Mouse (Mus musculus): ENCODE measurements around the gene Inhbe. TPM values are rescaled to one million over a fixed set of nuclear protein-coding genes. Genes with fewer than 3 reads are reported as not detected.

Gene Inhbe
- total and polyA plus RNA-seq, 3 experiments: 0.01 TPM; not detected in 2

DNA sequence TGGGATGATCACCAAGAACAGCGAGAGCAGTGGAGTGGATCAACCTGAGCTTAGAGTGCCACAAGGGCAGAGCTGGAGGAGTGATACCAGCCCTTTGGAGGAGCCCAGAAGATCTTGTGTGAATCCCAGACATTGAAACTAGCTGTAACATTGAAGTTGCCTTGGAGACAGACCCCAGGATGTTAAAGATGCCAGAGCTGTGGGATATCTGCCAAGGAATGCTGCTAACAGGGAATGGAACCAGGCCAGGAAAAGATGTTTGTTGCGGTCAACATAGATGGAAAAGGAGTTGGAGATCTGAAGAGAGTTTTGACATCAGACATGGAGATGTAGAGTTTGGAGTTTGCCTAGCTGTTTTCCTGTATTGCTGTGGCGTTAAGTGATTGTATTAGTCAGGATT lies 8.0 kb downstream of the Inhbe start:
- no peak for DNase-seq

DNA sequence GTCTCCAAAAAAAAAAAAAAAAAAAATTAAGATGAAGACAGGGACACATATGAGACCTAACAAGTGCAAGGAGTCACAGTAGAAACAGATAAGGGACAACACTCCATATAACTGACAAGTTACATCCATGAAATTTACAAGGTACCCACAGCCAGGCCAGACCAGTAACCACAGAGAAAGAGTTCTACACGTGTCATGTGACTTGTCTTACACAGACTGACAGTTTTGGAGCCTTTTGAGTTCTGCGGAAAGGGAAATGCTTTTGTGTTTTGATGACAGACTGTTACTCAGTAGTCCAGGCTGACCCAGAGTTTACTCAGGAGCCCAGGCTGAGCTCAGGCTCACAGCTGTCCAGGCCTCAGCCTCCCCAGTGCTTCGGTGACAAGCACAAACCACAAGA lies 11.2 kb downstream of the Inhbe start:
- no peak for DNase-seq

DNA sequence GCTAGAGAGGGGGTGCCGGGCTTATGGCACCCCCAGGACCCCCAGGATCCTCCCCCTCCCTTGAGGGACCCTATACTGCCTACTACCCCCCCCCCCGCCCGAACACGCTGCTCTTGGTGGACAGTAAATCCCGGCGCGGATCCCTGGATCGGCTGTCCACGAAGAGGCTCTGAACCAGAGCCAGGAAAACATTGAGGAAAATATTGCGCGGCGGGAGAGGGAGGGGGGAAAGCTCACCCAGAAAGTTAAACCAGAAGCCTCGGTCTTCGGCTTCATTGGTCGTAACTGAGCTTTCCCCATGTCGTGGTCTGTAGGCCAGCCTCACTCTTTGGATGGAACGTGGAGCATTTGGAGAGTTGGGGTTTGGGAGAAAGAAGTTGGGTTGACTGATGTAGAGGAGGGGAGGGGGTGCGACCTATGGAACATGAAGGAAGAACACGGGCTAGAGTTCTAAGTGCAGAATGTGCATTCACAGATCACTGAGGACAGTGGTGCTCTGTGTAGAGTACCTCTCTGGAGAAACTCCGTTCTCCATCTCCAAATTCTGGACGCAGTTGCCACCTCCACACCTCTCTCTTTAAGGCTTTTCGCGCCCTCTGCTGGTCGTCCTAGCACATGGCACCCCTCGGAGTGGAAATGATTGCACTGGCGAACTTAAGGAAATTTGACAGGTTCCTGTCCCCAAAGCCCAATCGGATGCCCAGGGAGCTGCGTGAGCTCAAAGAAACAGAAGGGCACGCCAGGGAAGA lies 12.1 kb downstream of the Inhbe start, which contains the start of gene Gli1:
Gene Gli1 (minus strand): TSS at position 84 of the 749 bp plus-strand sequence.
- peak; percentile 86 for DNase-seq

DNA sequence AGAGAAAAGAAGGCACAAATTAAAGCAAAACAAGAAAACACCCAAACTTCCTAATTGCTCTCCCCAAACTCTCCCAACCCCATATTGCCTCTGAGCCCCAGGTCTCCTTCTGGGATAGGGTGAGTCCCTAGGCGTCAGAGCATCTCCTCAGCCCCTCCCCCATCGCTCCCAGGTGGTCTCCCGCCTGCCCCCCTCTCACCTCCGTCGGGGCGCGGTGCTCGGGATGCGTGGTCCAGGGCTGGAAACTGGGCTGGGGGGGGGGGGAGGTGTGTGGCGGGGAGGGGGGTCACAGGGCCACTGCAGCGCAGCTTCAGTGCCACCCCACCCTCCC lies 12.9 kb downstream of the Inhbe start:
- no peak for DNase-seq

DNA sequence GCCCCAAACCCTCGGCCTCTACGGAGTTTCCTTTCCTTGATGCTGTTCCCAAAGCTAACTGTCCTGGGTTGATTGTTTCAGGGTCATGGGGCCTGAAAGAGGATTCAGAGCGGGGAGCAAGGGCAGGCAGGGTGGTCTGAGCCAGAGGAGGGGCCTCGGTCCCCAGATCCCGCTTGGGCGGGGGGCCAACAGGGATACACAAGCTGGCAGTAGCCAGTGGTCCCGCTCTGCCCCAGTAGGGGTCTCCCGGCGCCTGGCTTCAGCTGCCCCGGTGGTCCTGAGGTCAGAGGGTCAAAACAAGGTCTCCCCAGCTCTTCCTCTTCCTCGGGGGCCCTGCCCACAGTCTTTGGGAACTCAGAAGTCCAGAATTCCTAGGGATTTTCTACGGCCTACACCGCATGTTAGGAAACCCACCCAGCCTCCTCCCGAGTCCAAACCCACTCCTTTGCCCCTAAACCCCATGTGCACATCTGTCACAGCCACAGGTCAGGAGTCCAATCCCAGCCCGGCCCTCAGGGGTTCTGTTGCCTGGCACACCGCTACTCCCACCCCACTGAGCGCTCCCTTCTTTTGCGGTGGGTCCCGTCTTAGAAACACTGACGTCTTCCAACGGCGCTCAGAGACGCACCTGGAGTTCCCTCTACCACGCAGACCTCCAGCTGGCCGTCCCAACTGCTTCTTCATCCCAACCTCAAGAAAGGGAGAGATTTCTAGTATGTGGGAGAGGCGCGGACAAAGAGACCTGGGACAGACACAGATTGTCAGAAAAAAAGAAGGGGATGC lies 13.4 kb downstream of the Inhbe start:
- DNase-seq: no peak

DNA sequence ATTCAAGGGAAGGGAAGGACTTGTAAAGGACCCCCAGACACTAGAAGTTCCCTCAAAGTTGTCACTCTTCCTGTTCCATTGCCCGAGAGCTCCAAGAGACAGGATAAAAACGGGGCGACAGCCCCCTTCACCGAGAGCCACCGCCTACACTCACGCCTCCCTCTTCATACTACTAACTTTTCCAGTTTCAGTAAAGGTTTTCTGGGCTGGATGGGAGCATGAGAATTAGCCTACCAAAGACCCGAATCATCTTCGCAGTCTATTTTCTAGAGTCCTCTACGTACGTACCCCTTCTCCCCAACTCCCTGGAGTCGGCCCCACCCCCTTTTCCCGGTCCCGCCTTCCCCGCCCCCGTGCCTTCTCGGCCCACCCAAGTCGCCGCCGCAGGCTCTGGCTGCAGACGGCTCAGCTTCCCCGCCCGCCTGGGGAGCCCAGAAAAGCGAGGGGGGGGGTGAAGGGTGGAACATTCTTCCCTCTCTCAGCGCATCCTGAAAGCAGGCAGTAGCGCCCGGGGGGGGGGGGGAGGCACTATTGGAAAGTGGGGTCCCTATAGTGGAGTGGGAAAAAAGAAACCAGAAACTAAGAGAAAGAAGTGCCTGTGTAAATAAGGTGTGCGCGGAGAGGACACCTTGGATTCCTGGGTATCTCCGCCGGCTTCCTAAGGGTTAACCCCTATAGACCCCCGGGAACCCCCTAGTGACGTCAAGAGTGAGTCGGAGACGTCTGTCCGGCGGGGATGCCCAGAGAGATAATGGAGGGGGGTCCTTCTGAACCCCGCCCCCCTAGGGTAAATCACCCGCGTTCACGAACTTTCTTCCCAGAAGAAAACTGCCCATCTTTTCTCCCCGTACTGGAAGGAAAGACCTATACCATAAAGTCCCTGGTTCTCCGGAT lies 14.3 kb downstream of the Inhbe start:
- DNase-seq: peak; percentile 63

DNA sequence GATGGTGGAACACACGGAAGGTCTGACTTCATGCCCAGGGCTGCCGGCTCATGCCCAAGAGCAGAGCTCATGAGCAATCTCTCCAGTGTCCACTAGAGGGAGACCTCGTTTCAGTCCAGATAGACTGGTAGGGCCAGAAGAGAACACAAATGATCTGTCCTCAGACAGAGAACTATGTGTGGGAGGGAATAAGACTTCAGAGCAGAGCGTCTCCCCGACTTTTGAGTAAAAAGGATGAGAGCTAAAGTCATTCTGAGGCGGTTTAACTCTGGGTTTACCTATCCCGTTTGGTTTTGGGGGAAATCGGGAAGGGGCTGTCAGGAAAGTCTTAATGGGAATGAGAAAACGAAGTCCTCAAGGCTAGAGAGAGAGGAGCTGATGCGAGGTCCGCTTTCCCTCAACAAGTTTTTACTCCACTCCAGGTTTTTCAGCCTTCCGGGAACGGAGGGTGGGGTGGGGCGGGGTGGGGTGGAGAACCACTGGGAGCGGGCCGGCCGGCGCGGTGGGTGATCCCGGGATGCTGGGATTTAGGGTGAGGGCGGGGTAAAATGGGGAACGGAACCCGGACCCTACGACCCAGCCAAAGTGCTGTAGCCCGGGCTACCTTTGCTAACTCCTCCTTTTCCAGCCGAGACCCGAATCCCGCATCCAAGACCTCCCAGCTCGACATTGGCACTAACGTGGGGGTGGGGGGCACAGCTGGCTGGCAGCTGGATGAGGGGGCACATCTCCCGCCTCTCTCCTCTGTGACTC lies 15.1 kb downstream of the Inhbe start:
- DNase-seq: peak; percentile 89

DNA sequence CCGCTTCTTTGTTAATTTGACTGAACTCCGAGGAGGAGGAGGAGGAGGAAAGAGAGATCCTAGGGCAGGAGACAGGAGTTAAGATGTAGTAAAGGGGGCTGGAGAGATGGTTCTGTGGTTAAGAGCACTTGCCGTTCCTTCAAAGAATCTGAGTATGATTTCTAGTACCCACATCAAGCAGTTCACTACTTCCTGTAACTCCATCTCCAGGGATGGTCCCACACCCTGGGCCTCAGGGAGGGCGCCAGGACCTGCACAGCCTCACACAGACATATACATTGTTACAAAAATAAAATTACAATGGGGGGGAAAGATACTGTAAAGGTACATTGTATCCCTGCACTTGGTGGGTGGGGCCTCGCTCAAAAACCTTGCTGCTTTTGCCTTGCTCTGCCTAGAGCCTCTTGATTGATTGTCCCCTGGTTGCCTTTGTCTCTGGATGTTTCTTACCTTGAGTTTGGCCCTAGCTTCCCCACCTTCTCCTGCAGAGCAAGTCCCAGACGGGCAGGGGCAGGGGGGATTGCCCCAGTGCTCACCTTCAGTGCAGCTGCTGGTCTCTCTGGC lies 16.6 kb downstream of the Inhbe start:
- DNase-seq: no peak

DNA sequence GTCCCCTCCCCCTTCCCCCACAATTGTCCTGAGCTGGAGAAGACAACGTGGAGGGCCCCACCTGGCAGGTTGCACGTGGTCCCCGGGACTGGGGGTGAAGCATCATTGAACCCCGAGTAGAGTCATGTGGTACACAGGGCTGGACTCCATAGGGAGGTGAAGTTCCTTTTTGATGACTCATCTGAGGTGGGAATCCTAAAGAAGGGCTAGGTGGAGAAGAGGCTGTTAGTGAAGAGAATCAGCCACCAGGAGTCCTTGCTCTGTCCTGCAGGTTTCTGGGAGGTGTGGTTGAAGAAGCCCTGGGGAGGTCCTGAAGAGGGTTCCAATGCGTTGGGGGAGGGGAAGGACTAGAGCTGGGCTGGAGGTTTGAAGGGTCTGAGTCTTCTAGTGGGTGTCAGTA lies 17.3 kb downstream of the Inhbe start:
- no peak for DNase-seq

DNA sequence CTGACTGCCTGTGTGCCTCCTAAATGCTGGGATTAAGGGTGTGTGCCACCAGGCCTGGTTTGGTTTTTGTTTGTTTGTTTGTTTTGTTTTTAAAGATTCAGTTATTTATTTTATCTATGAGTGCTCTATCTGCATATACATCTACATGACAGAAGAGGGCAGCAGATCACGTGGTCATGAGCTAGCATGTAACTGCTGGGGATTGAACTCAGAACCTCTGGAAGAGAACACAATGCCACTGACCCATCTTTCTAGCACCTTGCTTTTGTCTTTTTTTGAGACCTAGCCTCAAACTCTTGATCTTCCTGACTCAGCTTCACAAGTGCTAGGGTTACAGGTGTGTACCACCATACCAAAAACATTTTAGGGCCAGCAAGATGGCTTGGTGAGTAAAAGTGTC lies 18.9 kb downstream of the Inhbe start:
- no peak for DNase-seq

DNA sequence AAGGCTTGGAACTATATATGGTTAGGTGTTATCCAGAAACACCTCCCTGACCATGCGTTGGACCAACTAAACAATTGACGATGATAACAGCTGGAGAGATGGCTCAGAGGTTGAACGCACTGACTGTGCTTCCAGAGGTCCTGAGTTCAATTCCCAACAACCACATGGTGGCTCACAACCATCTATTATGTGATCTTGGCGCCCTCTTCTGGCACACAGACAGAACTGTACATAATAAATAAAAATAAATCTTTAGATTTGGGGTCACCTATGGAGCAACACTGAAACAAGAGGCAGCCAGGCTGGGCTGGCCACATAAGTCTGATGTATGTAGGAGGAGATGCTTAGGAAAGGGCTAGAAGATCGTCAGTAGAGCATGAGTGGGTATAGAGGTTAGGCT lies 21.1 kb downstream of the Inhbe start:
- no peak for DNase-seq

DNA sequence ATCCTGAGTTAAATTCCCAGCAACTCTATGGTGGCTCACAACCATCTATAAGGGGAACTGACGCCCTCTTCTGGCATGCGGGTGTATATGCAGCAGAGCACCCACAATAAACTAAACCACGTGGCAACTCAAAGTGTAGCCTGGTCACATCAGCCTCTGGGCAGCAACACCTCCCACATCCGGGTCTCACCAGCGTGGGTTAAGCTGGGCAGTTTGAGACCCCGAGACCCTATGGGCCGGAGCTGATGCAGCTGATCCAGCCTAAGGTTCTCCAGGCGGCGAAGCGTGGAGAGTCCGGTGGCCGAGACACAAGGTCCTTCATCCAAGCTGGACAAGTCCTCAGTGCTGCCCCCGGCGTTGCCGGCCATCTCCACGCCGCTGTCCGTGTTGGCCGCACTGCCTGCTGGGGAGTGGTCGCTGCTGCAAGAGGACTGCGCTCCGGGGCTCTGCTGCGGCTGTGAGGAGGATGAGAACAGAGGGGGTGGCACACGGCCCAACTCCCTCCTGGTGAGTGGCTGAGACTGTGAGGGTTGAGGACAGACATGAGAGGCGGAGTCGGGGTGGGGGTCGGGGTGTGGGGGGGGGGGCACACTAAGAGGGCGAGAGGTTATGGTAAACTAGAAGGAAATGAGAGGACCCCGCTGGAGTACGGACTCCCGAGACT lies 21.9 kb downstream of the Inhbe start:
- no peak for DNase-seq

DNA sequence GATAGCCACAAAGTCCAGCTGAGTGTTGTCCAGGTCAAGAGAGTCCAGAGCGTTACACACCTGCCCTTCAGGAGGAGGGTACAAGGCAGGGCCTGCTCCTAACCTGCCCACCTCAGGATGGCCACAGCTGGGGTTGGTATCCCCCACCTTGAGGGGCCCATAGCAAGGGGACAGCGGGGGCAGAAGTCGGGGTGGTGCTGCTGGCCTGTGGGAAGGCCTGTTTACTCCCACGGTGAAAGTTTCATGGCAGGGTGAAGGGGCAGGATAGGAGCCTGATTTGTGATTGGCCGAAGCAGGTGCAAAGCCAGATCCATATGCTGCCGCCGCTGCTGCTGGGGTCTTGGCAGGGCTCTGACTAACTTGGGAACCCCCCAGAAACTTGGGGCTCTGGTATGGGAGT lies 24.0 kb downstream of the Inhbe start:
- no peak for DNase-seq

DNA sequence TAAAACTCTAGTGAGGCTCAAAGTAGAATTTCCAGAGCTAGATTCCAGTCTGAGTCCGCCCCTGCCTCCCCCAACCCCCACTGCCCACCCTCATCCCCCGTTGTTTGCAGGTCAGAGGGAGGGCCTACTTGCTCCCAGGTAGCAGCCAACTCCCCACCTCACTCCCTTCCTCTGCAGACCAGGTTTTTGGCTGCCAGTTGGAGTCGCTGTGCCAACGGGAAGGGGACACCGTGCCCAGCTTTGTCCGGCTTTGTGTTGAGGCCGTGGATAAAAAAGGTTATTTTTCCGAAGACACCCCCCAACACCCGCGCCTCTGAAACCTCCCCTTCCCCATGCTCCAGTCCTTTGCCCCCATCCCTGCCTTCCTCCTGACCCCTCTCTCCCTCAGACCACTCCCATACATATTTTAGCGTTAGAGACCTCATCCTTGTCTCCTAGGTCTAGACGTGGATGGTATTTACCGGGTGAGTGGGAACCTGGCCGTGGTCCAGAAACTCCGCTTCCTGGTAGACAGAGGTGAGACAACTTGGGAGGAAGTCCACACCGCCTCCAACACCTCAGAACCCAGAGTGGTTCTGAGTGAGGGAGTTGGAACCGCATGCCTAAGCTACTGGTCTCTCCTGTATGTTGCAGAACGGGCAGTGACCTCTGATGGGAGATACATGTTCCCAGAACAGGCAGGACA lies 26.6 kb downstream of the Inhbe start:
- no peak for DNase-seq

DNA sequence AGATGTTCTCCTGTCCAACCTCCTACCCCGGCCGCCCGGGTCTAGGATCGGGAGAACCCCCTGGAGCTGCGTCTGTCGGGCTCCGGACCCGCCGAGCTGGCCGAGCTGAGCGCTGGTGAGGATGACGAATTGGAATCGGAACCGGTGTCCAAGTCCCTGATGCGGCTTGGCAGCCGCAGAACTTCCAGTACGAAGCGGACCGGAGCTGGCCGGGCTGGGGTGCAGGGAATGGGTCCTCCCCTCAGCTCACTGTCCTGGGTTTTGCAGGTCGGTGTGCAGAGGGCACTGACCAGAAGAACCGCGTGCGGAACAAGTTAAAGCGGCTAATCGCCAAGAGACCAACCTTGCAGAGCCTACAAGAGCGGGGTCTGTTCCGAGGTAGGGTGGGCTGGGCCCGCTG lies 27.4 kb downstream of the Inhbe start:
- DNase-seq: peak; percentile 52

DNA sequence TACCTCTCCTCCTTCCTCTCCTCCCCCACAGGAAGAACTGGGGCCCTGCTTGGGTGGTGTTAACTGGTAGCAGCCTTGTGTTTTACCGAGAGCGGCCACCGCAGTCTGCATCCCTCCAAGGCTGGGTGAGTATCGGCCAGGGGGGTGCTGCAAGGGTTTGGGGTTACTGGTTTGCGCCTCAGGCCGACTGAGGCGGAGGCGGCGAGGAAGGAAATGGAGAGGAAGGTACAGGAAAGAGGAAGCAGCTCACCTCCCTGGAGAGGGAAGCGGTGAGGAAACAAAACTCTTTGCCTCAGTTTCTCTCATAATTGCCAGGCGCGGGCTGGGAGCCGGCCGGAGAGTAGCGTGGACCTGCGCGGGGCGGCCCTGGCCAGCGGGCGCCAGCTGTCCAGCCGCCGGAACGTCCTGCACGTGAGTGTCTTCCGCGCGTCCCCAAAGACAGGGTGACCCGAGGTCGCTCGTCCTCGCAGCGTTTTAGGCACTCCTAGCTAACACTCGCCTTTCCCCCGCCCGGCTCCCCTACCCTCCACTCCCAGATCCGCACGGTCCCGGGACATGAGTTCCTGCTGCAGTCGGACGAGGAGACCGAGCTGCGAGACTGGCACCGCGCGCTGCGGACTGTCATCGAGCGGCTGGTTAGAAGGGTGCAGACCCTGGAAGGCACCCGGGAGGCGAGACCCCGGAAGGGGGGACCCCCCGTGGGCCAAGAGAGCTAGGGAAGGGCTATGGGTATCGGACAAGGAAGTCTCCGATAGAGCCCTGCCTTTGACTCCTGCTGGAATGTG lies 28.0 kb downstream of the Inhbe start:
- peak; percentile 53 for DNase-seq

DNA sequence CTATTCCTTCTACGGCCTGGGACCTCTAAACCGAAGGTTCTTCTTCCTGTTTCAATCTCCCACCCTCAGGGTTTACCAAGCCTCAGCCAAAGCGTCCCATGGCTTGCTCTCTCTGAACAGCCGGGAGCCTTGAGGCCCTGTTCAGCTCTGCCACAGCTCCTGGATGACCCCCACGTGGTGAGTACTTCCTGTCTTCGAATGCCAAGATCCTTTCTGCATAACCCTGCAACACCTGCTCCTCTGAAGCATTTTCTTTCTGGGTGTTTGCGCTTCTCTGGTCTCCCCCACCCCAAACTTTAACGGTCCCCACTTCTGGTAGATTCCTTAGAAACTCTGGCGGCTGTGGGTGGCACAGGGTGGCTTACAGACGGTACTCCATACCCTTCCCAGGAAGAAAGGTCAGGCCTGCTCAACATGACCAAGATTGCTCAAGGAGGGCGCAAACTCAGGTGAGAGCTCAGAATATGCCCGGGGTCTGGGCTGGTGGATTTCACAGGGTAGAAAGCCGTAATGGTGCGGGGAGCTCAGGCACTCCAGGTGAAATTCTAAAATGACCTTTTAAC lies 28.7 kb downstream of the Inhbe start:
- DNase-seq: no peak

DNA sequence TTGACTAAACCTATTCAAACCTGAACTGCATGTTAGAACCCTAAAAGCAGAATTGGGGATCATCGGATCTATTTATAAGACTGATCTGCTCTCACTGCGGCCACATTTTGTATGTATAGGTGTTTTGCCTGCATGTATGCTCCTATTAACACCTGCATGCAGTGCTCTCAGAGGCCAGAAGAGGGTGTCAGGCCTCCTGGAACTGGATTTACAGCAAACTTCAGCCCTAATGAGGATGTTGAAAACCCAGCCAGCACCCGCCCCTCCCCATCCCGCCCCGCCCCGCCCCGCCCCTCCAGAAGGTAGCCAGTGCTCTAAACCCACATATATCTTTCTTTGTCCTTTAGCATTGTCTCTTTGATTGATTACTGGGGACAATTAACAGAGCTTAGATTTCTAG lies 29.7 kb downstream of the Inhbe start:
- peak; percentile 33 for DNase-seq
